Mouse (Mus musculus): ENCODE results near the gene Wdr41. TPM values are rescaled to one million over a fixed set of nuclear protein-coding genes. Genes with fewer than 3 reads are reported as not detected.

Gene Wdr41
- polyA plus RNA-seq, 1 experiment = 29.5 TPM

DNA sequence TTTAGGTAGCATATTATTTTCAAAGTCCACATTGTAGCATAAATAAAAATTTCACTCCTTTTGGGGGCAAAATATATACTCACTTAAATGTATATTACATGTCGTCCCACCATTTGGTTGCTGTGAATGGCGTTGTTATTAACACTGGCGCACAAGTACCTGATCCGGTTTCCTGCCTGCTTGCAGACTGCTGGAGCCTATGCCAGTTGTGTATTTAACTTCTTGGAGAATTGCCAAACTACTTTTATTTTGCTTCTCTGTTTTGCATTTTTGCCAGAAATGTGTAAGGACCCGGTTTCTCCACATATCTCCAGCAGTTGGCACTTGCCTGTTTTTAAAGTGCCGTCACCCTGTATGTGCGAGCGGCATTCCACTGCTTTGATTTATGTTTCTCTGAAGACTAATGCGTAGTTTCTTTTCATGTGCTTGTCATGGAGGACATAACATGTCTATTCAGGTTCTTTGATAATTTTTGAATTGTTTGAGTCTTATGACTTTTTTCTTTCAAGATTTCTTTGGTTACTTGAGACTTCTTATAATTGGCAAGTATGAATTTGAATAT, 6.1 kb upstream of the Wdr41 start:
- no peak for TF ChIP-seq CTCF (IDR thresholded peaks at IDR 0.05; ENCODE audit: borderline replicate concordance, insufficient read depth, low read depth, low read length)
- TF ChIP-seq POLR2A (IDR thresholded peaks at IDR 0.05; ENCODE audit: borderline replicate concordance, insufficient read depth, low read length) = no peak
- no peak overlapping the region for H3K4me3 ChIP-seq (replicated peaks; ENCODE audit: insufficient read depth, low read depth, low read length)
- WGBS = 43% methylated on average over 9 of the region's 9 CpGs

DNA sequence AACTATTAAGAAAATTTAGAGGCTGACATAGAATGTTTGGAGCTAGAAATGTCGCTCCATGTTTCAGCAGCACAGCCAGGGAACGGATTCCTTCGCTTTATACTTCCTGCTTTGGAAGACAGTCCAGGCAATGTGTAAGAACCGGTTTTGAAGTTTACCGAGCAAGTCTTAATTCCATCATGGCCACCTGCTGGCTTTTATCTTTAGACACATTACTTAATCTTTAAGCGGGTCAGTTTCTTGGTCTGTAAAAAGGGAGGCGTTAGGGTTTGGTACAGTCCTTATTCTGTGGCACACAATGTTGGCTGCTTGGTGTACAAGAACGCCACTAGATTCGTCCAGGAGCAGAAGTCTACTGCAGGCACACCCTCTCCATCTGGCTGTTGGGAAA, 321 bp upstream of the Wdr41 start:
- DNase-seq = no peak
- Histone ChIP-seq H3K4me3 (replicated peaks; ENCODE audit: insufficient read depth, low read depth, low read length) (peak overlapping the region; percentile 55), H3K27me3 (ENCODE audit: control insufficient read depth, insufficient read depth, low read length) (no peaks in the 10 kb centered on the region), H3K4me1 (ENCODE audit: control insufficient read depth, insufficient read depth, low read length) (no peaks in the 10 kb centered on the region), H3K27ac (ENCODE audit: insufficient read depth, low read length) (no peak overlapping the region)
- WGBS = 18% methylated on average over 9 of the region's 9 CpGs
- TF ChIP-seq POLR2A (IDR thresholded peaks at IDR 0.05; ENCODE audit: borderline replicate concordance, insufficient read depth, low read length) (no peak), CTCF (IDR thresholded peaks at IDR 0.05; ENCODE audit: borderline replicate concordance, insufficient read depth, low read depth, low read length) (no peak)

More for the DNA sequence above, 6.1 kb upstream of the Wdr41 start:
- Histone ChIP-seq H3K4me1 (ENCODE audit: control insufficient read depth, insufficient read depth, low read length) (no peaks in the 10 kb centered on the region), H3K27ac (ENCODE audit: insufficient read depth, low read length) (no peak overlapping the region), H3K27me3 (ENCODE audit: control insufficient read depth, insufficient read depth, low read length) (no peaks in the 10 kb centered on the region)
- no peak for DNase-seq

DNA sequence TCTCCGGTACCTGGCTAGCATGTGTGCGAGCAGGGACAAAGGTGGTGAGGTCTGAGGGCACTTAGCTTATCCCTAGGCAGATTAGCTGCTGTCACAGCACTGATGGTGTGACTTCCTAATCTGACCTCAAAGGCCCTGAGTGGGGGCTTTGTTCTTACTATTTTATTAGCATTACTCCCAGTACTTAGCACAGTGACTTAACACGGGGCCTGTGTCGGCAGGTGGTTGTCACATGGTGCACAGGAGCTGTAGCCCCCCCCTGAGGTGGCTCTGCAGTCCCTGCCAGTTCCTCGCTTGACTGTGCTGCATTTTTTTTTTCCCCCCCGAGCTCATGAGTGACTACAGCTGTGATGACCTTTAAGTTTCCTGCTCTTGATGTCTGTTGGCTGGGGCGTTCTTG, 2.9 kb downstream of the Wdr41 start:
- 45% methylated on average over 7 of the region's 7 CpGs for WGBS
- Histone ChIP-seq H3K27me3 (ENCODE audit: control insufficient read depth, insufficient read depth, low read length) (no peaks in the 10 kb centered on the region), H3K4me3 (replicated peaks; ENCODE audit: insufficient read depth, low read depth, low read length) (no peak overlapping the region), H3K27ac (ENCODE audit: insufficient read depth, low read length) (no peak overlapping the region), H3K4me1 (ENCODE audit: control insufficient read depth, insufficient read depth, low read length) (no peaks in the 10 kb centered on the region)
- TF ChIP-seq POLR2A (IDR thresholded peaks at IDR 0.05; ENCODE audit: borderline replicate concordance, insufficient read depth, low read length) (no peak), CTCF (IDR thresholded peaks at IDR 0.05; ENCODE audit: borderline replicate concordance, insufficient read depth, low read depth, low read length) (no peak)
- no peak for DNase-seq

DNA sequence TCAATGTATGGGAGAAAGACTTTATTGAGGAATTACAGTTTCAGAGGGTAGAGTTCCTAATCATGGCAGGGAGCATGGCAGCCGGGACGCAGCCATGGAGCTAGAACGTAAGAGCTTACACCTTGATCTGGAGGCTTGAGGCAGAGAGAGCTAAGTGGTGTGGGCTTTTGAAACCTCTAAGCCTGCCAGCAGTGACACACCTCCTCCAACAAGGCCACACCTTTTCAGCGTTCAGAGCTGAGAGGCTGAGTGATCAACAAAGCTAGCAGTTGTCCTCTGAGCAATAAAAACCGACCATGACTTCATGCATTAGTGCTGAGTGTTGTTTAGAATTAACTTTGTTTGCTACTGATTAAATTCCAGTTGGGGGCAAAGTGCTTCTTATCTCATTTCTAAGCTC, 14.4 kb downstream of the Wdr41 start:
- H3K4me3 ChIP-seq (replicated peaks; ENCODE audit: insufficient read depth, low read depth, low read length) = no peak overlapping the region
- no peak for DNase-seq
- WGBS = 83% methylated on average over 5 of the region's 5 CpGs
- no peak for TF ChIP-seq CTCF (IDR thresholded peaks at IDR 0.05; ENCODE audit: borderline replicate concordance, insufficient read depth, low read depth, low read length)
- TF ChIP-seq POLR2A (IDR thresholded peaks at IDR 0.05; ENCODE audit: borderline replicate concordance, insufficient read depth, low read length) = no peak
- H3K27ac ChIP-seq (ENCODE audit: insufficient read depth, low read length) = no peak overlapping the region
- no peaks in the 10 kb centered on the region for H3K27me3 ChIP-seq (ENCODE audit: control insufficient read depth, insufficient read depth, low read length)
- no peaks in the 10 kb centered on the region for H3K4me1 ChIP-seq (ENCODE audit: control insufficient read depth, insufficient read depth, low read length)

DNA sequence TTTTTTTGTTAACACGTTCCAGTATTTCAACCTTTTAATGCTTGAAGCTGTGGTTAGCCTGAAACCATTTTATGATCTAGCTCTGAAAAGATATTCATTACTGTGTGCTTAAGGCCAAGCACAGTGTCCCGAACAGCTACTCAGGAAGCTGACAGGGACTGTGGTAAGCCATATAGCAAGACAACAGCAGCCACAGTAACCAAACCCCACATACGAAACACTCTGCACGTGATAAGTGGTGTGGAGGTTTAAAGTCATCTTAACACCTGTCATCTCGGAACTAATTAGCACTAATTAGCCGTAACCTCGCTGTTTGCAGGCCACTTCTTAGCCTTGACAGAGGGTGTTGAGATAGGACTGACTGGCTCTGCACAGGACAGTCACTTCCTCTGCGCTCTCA, 31.1 kb downstream of the Wdr41 start:
- H3K4me3 ChIP-seq (replicated peaks; ENCODE audit: insufficient read depth, low read depth, low read length) = no peak overlapping the region
- no peak for TF ChIP-seq CTCF (IDR thresholded peaks at IDR 0.05; ENCODE audit: borderline replicate concordance, insufficient read depth, low read depth, low read length)
- TF ChIP-seq POLR2A (IDR thresholded peaks at IDR 0.05; ENCODE audit: borderline replicate concordance, insufficient read depth, low read length) = no peak
- no peaks in the 10 kb centered on the region for H3K4me1 ChIP-seq (ENCODE audit: control insufficient read depth, insufficient read depth, low read length)
- no peak overlapping the region for H3K27ac ChIP-seq (ENCODE audit: insufficient read depth, low read length)
- H3K27me3 ChIP-seq (ENCODE audit: control insufficient read depth, insufficient read depth, low read length) = no peaks in the 10 kb centered on the region
- DNase-seq = no peak
- 70% methylated on average over 8 of the region's 8 CpGs for WGBS

DNA sequence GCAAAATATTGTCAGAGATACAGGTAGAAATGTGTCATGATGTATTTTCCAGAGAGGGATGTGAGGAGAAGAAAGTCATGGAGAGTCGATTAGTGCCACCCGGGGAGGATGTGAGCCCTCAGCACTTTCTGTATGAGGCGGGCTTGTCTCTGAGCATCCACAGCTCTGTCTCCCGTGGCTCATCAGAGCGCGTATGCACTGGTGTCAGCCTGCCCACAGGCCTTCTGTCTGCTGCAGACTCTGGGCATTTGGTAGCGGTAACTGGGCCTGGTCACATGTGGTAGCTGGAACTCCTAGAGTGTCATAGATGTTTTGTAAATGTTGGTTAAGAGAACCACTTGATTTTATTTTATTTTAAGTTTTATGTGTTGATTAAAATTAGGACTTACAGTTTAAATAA, 33.1 kb downstream of the Wdr41 start:
- H3K27ac ChIP-seq (ENCODE audit: insufficient read depth, low read length) = no peak overlapping the region
- no peak for TF ChIP-seq POLR2A (IDR thresholded peaks at IDR 0.05; ENCODE audit: borderline replicate concordance, insufficient read depth, low read length)
- no peak for TF ChIP-seq CTCF (IDR thresholded peaks at IDR 0.05; ENCODE audit: borderline replicate concordance, insufficient read depth, low read depth, low read length)
- H3K27me3 ChIP-seq (ENCODE audit: control insufficient read depth, insufficient read depth, low read length) = no peaks in the 10 kb centered on the region
- WGBS = 71% methylated on average over 7 of the region's 7 CpGs
- no peak overlapping the region for H3K4me3 ChIP-seq (replicated peaks; ENCODE audit: insufficient read depth, low read depth, low read length)
- H3K4me1 ChIP-seq (ENCODE audit: control insufficient read depth, insufficient read depth, low read length) = no peaks in the 10 kb centered on the region
- DNase-seq = no peak

DNA sequence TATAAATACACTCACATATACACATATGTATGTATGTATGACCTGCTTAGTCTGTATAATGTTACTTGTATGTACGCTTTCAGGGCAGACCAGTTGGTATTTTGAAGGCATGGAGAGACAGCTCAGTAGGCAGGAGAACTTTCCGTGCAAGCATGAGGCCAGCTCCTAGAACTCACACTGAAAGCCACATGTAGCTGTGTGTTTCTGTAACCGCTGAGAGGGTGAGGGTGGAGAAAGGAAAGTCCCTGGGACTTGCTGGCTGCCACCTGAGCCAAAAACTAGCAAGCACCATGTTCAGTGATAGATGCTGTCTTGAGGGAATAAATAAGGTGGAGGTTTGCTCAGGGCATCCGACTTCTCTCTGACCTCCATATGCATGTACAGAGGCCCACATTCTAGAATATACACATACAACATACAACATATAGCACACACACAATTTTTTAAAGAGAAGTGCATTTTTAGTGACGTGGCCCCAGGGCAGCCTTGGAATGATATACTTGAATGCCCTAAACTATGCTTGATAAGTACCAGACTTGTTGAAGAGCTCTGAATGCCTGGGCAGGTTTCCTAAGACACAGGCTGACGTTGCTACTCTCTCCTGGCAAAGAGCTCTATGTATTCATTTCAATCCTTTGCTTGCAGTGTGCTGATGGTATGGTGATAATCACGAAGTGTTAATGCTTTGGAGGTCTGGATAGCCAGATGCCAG, 35.6 kb downstream of the Wdr41 start:
- no peak for DNase-seq

DNA sequence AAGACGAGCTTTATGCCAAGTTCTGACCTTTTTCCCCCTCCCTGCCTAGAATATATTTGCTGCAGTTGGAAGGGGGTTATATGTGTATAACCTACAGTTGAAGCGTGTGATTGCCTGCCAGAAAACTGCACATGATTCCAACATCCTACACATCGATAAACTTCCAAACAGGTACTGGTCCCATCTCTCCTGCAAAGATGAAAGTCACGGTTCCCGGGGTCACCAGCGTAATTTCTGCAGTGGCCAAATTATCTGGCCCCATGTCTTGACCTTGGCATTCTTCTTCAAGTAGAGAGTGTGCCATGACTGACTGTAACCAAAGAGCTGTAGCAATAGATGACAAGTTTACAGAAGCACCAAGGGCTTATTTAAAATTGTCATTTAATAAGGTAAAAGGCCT, 41.1 kb downstream of the Wdr41 start:
- no peaks in the 10 kb centered on the region for H3K27me3 ChIP-seq (ENCODE audit: control insufficient read depth, insufficient read depth, low read length)
- WGBS = 80% methylated on average over 6 of the region's 6 CpGs
- no peak for DNase-seq
- no peaks in the 10 kb centered on the region; the same call in 1 of the 2 replicates for H3K4me1 ChIP-seq (ENCODE audit: control insufficient read depth, insufficient read depth, low read length)
- no peak overlapping the region for H3K27ac ChIP-seq (ENCODE audit: insufficient read depth, low read length)
- TF ChIP-seq POLR2A (IDR thresholded peaks at IDR 0.05; ENCODE audit: borderline replicate concordance, insufficient read depth, low read length) = no peak
- no peak for TF ChIP-seq CTCF (IDR thresholded peaks at IDR 0.05; ENCODE audit: borderline replicate concordance, insufficient read depth, low read depth, low read length)
- no peak overlapping the region for H3K4me3 ChIP-seq (replicated peaks; ENCODE audit: insufficient read depth, low read depth, low read length)

More for the DNA sequence above, 35.6 kb downstream of the Wdr41 start:
- Histone ChIP-seq H3K4me3 (replicated peaks; ENCODE audit: insufficient read depth, low read depth, low read length) (no peak overlapping the region), H3K27me3 (ENCODE audit: control insufficient read depth, insufficient read depth, low read length) (no peaks in the 10 kb centered on the region), H3K4me1 (ENCODE audit: control insufficient read depth, insufficient read depth, low read length) (no peaks in the 10 kb centered on the region), H3K27ac (ENCODE audit: insufficient read depth, low read length) (no peak overlapping the region)
- TF ChIP-seq POLR2A (IDR thresholded peaks at IDR 0.05; ENCODE audit: borderline replicate concordance, insufficient read depth, low read length) = no peak
- TF ChIP-seq CTCF (IDR thresholded peaks at IDR 0.05; ENCODE audit: borderline replicate concordance, insufficient read depth, low read depth, low read length) = no peak
- 89% methylated on average over 7 of the region's 7 CpGs for WGBS

Data from cerebellum, adult 2 months (tissue).